Mouse (Mus musculus) erythroblast, adult 5-6 weeks (primary cell): ENCODE results near the gene Olfr330. TPM values are rescaled to one million over a fixed set of nuclear protein-coding genes. Genes with fewer than 3 reads are reported as not detected.
"Not testable (repeated sequence)": the region's sequence is repeated elsewhere in the genome, so short reads cannot be mapped to it uniquely, and the experiment has no call there.

Source experiments
- ATAC-seq: replicated peaks from 2 replicates; pipeline ENCODE4 v1.8.0; 2016; ENCODE audit warnings: moderate number of reproducible peaks, mild to moderate bottlenecking, moderate TSS enrichment, inconsistent platforms; ENCODE audit not compliant: poor library complexity, low FRiP score, severe bottlenecking
- total RNA-seq, 2 experiments: library from RNA; stranded (forward) in 1 of 2; stranded (reverse) in 1 of 2; fragments of 150-400 nt in 1 of 2; fragments of 200-764, 138-1000 nt in 1 of 2; gene quantifications; 2 replicates each; pipeline versions ENCODE4 v1.2.3 to v1.2.4; 2015 to 2017; ENCODE audit warnings: low replicate concordance in 2 of 2

The Olfr330 gene
- total RNA-seq (2015; ENCODE audit: low replicate concordance) (not detected in 2 replicates), total RNA-seq (2017; ENCODE audit: low replicate concordance) (not detected in 2 replicates)

DNA sequence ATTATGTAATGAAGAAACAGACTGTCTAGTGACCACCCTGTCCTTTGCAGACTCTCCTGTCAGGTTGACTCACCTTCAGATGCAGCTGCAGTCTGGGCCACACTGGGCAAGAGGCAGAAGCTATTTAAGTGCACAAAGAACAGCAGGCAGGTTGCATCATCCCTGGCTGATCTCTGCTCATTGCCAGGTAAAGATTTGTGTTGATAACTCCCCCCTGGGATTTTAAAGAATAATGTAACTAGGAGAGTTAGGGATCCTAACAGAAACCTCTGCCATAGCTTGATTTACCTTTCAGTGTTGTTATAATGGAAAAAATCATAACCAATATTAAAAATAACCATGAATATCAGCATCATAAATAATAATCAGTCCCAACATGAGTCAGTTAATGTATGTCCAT lies at the start of gene Olfr330:
TSS of gene Olfr330 (minus strand) at position 101 of the 400 bp plus-strand sequence.
- not testable (repeated sequence) for ATAC-seq

- ATAC-seq: no peak
Observed at GRCm38 (mm10) chr11:58578636-58579035, 44.0 kb upstream of the Olfr330 start.

DNA sequence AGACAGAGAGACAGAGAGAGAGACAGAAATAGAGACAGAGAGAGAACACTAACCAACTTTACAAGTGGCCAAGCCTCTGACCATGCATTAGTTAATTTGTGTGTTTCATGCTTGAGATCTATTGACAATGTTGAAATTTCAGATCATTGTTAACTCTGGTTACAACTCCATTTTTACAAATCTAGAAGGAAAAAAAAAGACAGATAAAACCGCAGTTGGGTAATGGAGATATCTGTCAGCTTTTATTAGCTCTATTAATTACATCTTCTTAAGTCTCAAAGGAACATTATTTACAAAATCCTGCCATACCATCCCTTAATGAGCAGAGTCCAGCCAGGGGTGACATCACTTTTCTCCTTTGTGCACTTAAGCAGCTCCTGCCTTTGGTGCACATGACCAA lies 42.8 kb upstream of the Olfr330 start, which contains the start of gene Olfr325:
TSS of gene Olfr325 (plus strand) at position 301 of the 400 bp plus-strand sequence.
- ATAC-seq: no peak

DNA sequence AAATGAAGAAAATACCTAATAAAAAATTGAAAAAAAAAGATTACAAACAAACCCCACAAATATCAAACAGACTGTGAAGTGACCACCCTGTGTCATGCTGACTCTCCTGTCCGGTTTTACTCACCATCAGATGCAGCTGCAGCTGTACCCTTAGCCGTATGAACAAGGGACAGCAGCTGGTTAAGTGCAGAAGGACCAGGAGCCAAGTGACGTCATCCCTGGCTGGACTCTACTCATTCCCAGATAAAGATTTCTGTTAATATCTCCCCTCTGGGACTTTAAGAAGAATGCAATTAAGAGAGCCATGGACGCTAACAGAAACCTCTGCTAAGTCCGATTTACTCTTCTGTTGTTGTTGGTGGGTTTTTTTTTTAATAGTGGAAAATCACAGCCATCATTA lies 35.8 kb upstream of the Olfr330 start, which contains the start of gene Olfr224:
TSS of gene Olfr224 (minus strand) at position 149 of the 400 bp plus-strand sequence.
- ATAC-seq: no peak

- no peak for ATAC-seq
Observed at GRCm38 (mm10) chr11:58555536-58555935, 20.9 kb upstream of the Olfr330 start, which contains the start of gene Olfr328. TSS of gene Olfr328 (minus strand) at chr11:58555636.

DNA sequence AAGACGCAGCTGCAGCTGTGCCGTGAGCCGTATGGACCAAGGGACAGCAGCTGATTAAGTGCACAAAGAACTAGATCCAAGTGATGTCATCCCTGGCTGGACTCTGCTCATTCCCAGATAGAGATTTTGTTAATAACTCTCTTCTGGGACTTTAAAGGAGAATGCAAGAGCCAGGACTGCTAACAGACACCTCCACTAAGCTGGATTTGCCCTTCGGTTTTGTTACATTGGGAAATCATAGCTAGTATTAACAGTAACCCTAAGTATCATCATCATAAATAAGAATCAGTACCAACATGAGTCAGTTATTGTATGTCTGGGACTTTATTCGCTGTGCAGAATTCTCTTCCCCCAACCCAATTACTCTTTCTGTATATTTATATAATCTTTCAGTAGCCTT lies 11.7 kb upstream of the Olfr330 start, which contains the start of gene Olfr329-ps:
TSS of gene Olfr329-ps (minus strand) at position 101 of the 400 bp plus-strand sequence.
- no peak for ATAC-seq

DNA sequence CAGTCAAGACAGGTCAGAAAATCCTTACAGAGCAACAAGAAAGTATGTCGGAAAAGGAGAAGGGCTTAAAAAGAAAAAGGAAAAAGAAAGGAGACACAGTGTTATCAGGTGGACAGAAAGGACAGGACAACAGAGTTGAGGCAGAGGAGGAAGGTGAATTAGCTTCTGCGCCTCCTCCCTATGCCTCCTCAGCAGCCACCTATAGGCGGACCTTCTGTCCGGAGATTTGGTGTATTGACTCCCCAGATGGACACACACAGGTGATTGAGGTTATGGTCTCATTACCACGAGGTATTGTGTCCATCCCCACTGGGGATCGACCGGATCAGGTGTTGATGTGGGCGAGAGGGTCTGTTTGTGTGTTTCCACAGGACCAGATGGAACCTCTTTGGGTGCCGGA lies 14.9 kb downstream of the Olfr330 start:
- ATAC-seq: not testable (repeated sequence)

DNA sequence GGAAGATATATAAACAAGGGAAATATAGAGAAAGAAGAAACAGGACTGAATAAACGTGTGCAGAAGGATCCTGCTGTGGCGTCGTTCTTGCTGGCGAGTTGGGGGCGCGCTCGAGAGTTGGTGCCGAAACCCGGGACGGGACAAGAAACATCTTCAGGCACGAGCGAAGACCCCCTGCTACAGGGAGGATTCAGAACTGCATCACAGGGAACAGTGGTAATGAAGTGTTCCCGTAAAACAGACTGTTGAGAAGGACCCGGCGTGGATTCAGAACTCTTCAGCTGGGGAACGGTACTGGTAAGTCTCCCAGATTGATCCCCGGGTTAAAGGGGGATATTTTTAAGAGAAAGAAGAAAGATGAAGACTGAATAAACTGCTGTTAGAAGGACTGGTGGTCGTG lies 15.7 kb downstream of the Olfr330 start:
- not testable (repeated sequence) for ATAC-seq

DNA sequence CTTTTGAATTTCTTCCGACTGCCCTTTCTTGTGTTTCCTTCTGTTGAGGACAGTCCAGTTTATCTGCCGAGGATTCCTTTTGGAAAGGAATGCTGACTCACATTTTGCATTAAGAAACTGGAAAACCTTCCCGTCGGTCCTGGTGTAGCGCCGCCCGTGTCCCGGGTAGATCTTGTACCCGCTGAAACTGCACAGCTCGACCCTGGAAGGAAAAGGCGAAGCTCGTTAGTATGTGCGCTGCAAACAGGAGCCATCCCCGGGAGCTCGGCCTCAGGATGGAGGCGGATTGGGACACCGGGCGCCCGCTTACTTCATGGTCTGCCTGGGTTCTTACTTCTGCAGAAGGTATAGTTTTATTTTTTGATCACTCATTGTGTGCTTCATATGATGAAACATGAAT lies 25.6 kb downstream of the Olfr330 start:
- peak; percentile 74 for ATAC-seq

- not testable (repeated sequence) for ATAC-seq
Observed at GRCm38 (mm10) chr11:58502472-58502871, 32.2 kb downstream of the Olfr330 start, which contains the start of gene Olfr331. TSS of gene Olfr331 (minus strand) at chr11:58502572.

- no peak for ATAC-seq
Observed at GRCm38 (mm10) chr11:58499290-58499689, 35.3 kb downstream of the Olfr330 start.

- no peak for ATAC-seq
Observed at GRCm38 (mm10) chr11:58498761-58499160, 35.9 kb downstream of the Olfr330 start.

DNA sequence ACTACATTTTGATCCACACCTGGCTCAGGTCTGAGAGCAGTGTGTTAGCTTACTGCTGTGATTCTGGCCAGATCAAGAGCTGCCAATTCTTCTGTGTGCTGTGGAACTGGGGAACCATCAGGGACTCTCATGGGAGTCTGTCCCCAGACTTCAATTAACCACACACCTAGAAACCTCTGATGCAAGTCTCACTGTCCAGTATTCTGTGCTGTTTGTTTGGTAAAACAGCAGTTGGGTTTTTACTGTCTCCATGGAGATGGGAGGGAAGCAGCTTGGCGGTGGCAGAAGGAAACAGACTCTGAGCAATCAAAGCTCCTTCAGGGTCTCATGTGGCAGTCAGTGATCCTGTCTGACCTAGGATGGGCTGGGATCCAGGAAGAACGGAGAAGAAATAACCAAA lies 42.2 kb downstream of the Olfr330 start, which contains the start of gene Olfr332:
TSS of gene Olfr332 (minus strand) at position 101 of the 400 bp plus-strand sequence.
- no peak for ATAC-seq

Other genes starting within 250 kb of the Olfr330 start
- gene Zfp692, start 227.8 kb downstream of the Olfr330 start, total RNA-seq (2015; ENCODE audit: low replicate concordance): 1.5 and 4.6 TPM in 2 replicates
- 3.8 and 3.9 TPM in 2 replicates for gene Zfp692, start 227.8 kb downstream of the Olfr330 start, total RNA-seq (2017; ENCODE audit: low replicate concordance)
- 15.0 and 31.9 TPM in 2 replicates for gene Zfp672, start 204.5 kb downstream of the Olfr330 start, total RNA-seq (2015; ENCODE audit: low replicate concordance)
- 28.5 and 31.1 TPM in 2 replicates for gene Zfp672, start 204.5 kb downstream of the Olfr330 start, total RNA-seq (2017; ENCODE audit: low replicate concordance)
- 13.6 and 20.0 TPM in 2 replicates for gene Sh3bp5l, start 204.1 kb downstream of the Olfr330 start, total RNA-seq (2015; ENCODE audit: low replicate concordance)
- 31.9 and 94.6 TPM in 2 replicates for gene Sh3bp5l, start 204.1 kb downstream of the Olfr330 start, total RNA-seq (2017; ENCODE audit: low replicate concordance)
- gene Lypd8, start 155.8 kb downstream of the Olfr330 start, total RNA-seq (2015; ENCODE audit: low replicate concordance): not detected in 2 replicates
- not detected in 2 replicates for gene Lypd8, start 155.8 kb downstream of the Olfr330 start, total RNA-seq (2017; ENCODE audit: low replicate concordance)
- not detected in 2 replicates for gene 1810065E05Rik, start 113.7 kb downstream of the Olfr330 start, total RNA-seq (2015; ENCODE audit: low replicate concordance)
- gene 1810065E05Rik, start 113.7 kb downstream of the Olfr330 start, total RNA-seq (2017; ENCODE audit: low replicate concordance): not detected in 2 replicates
- gene Gm12253, start 102.3 kb downstream of the Olfr330 start, total RNA-seq (2015; ENCODE audit: low replicate concordance): not detected in 2 replicates
- not detected in 2 replicates for gene Gm12253, start 102.3 kb downstream of the Olfr330 start, total RNA-seq (2017; ENCODE audit: low replicate concordance)
- not detected in 2 replicates for gene Lypd9, start 81.9 kb downstream of the Olfr330 start, total RNA-seq (2015; ENCODE audit: low replicate concordance)
- not detected in 2 replicates for gene Lypd9, start 81.9 kb downstream of the Olfr330 start, total RNA-seq (2017; ENCODE audit: low replicate concordance)
- not detected in 2 replicates for gene Olfr30, start 72.6 kb downstream of the Olfr330 start, total RNA-seq (2015; ENCODE audit: low replicate concordance)
- gene Olfr30, start 72.6 kb downstream of the Olfr330 start, total RNA-seq (2017; ENCODE audit: low replicate concordance): not detected in 2 replicates
- not detected in 2 replicates for gene Olfr332, start 42.3 kb downstream of the Olfr330 start, total RNA-seq (2015; ENCODE audit: low replicate concordance)
- gene Olfr332, start 42.3 kb downstream of the Olfr330 start, total RNA-seq (2017; ENCODE audit: low replicate concordance): not detected in 2 replicates
- not detected in 2 replicates for gene Olfr331, start 32.3 kb downstream of the Olfr330 start, total RNA-seq (2015; ENCODE audit: low replicate concordance)
- not detected in 2 replicates for gene Olfr331, start 32.3 kb downstream of the Olfr330 start, total RNA-seq (2017; ENCODE audit: low replicate concordance)
- not detected in 2 replicates for gene Olfr329-ps, start 11.6 kb upstream of the Olfr330 start, total RNA-seq (2015; ENCODE audit: low replicate concordance)
- not detected in 2 replicates for gene Olfr329-ps, start 11.6 kb upstream of the Olfr330 start, total RNA-seq (2017; ENCODE audit: low replicate concordance)
- gene Olfr328, start 20.8 kb upstream of the Olfr330 start, total RNA-seq (2015; ENCODE audit: low replicate concordance): not detected in 2 replicates
- 0.42 TPM in 1 of 2 replicates, not detected in the other for gene Olfr328, start 20.8 kb upstream of the Olfr330 start, total RNA-seq (2017; ENCODE audit: low replicate concordance)
- gene Olfr224, start 35.7 kb upstream of the Olfr330 start, total RNA-seq (2015; ENCODE audit: low replicate concordance): not detected in 2 replicates
- not detected in 2 replicates for gene Olfr224, start 35.7 kb upstream of the Olfr330 start, total RNA-seq (2017; ENCODE audit: low replicate concordance)
- gene Olfr325, start 42.9 kb upstream of the Olfr330 start, total RNA-seq (2015; ENCODE audit: low replicate concordance): not detected in 2 replicates
- not detected in 2 replicates for gene Olfr325, start 42.9 kb upstream of the Olfr330 start, total RNA-seq (2017; ENCODE audit: low replicate concordance)
- not detected in 2 replicates for gene Olfr324, start 60.3 kb upstream of the Olfr330 start, total RNA-seq (2015; ENCODE audit: low replicate concordance)
- 0.14 TPM in 1 of 2 replicates, not detected in the other for gene Olfr324, start 60.3 kb upstream of the Olfr330 start, total RNA-seq (2017; ENCODE audit: low replicate concordance)
- not detected in 2 replicates for gene 2210407C18Rik, start 81.2 kb upstream of the Olfr330 start, total RNA-seq (2015; ENCODE audit: low replicate concordance)
- not detected in 2 replicates for gene 2210407C18Rik, start 81.2 kb upstream of the Olfr330 start, total RNA-seq (2017; ENCODE audit: low replicate concordance)
- gene Olfr323, start 95.7 kb upstream of the Olfr330 start, total RNA-seq (2015; ENCODE audit: low replicate concordance): 3.5 TPM in 1 of 2 replicates, not detected in the other
- not detected in 2 replicates for gene Olfr323, start 95.7 kb upstream of the Olfr330 start, total RNA-seq (2017; ENCODE audit: low replicate concordance)
- 320 and 369 TPM in 2 replicates for gene Trim58, start 105.6 kb upstream of the Olfr330 start, total RNA-seq (2015; ENCODE audit: low replicate concordance)
- gene Trim58, start 105.6 kb upstream of the Olfr330 start, total RNA-seq (2017; ENCODE audit: low replicate concordance): 372 and 438 TPM in 2 replicates
- 0.38 and 1.0 TPM in 2 replicates for gene Olfr322, start 123.9 kb upstream of the Olfr330 start, total RNA-seq (2015; ENCODE audit: low replicate concordance)
- 0.42 and 1.0 TPM in 2 replicates for gene Olfr322, start 123.9 kb upstream of the Olfr330 start, total RNA-seq (2017; ENCODE audit: low replicate concordance)
- not detected in 2 replicates for gene Olfr320, start 146.3 kb upstream of the Olfr330 start, total RNA-seq (2015; ENCODE audit: low replicate concordance)
- gene Olfr320, start 146.3 kb upstream of the Olfr330 start, total RNA-seq (2017; ENCODE audit: low replicate concordance): not detected in 2 replicates
- gene Olfr319, start 164.3 kb upstream of the Olfr330 start, total RNA-seq (2015; ENCODE audit: low replicate concordance): not detected in 2 replicates
- gene Olfr319, start 164.3 kb upstream of the Olfr330 start, total RNA-seq (2017; ENCODE audit: low replicate concordance): not detected in 2 replicates
- not detected in 2 replicates for gene Olfr318, start 189.2 kb upstream of the Olfr330 start, total RNA-seq (2015; ENCODE audit: low replicate concordance)
- not detected in 2 replicates for gene Olfr318, start 189.2 kb upstream of the Olfr330 start, total RNA-seq (2017; ENCODE audit: low replicate concordance)
- not detected in 2 replicates for gene Olfr317, start 204.4 kb upstream of the Olfr330 start, total RNA-seq (2015; ENCODE audit: low replicate concordance)
- gene Olfr317, start 204.4 kb upstream of the Olfr330 start, total RNA-seq (2017; ENCODE audit: low replicate concordance): not detected in 2 replicates
- gene Olfr316, start 217.9 kb upstream of the Olfr330 start, total RNA-seq (2015; ENCODE audit: low replicate concordance): not detected in 2 replicates
- gene Olfr316, start 217.9 kb upstream of the Olfr330 start, total RNA-seq (2017; ENCODE audit: low replicate concordance): not detected in 2 replicates
- gene Olfr315, start 238.4 kb upstream of the Olfr330 start, total RNA-seq (2015; ENCODE audit: low replicate concordance): not detected in 2 replicates
- not detected in 2 replicates for gene Olfr315, start 238.4 kb upstream of the Olfr330 start, total RNA-seq (2017; ENCODE audit: low replicate concordance)
- gene Olfr314, start 248.1 kb upstream of the Olfr330 start, total RNA-seq (2015; ENCODE audit: low replicate concordance): not detected in 2 replicates
- gene Olfr314, start 248.1 kb upstream of the Olfr330 start, total RNA-seq (2017; ENCODE audit: low replicate concordance): not detected in 2 replicates